Mouse (Mus musculus) retina, postnatal 7 days (tissue): ENCODE data around the gene Olfr1417.

Source experiments
- DNase-seq: peaks from one replicate; pipeline ENCODE4 v3.0.0-alpha.2; 2012; ENCODE audit warnings: low read depth, low spot score

Gene Olfr1417

GRCm38 (mm10) chr19:11810856-11811255 lies 28.2 kb downstream of the Olfr1417 start:
- no peak for DNase-seq

DNA sequence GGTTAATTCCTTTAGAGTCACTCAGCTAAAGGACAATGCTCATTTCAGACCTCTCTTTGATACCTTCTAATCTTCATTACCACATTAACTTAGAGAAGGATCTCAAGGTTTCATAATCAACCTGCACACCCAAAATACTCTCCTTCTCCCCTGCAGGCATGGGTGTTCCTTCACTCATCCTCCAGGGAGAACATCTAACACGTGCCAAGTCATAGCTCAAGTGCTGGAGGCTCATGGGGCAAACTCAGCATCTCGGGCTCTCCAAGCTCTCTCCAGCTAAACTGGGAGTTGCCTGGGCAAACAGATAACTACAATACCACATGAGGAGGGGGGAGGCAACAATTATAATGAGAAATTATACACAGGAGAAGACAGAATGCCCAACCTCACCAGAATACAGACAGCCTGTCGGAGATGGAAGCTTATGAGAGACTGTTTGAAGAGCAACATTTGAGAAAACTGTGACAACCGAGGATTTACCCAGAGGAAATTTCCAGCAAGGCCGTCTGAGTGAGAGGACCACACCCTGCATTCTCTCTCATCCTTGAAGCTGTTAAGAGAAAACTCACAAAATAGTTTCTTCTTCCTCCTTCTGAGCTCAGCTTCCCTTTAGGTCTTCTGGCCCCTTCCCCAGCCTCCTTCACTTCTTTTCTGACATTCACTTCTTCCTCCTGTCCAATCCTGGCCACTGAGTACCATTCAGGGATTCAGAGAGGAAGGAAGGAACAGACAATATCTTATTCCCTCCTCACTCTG lies 28.8 kb downstream of the Olfr1417 start:
- DNase-seq = no peak

DNA sequence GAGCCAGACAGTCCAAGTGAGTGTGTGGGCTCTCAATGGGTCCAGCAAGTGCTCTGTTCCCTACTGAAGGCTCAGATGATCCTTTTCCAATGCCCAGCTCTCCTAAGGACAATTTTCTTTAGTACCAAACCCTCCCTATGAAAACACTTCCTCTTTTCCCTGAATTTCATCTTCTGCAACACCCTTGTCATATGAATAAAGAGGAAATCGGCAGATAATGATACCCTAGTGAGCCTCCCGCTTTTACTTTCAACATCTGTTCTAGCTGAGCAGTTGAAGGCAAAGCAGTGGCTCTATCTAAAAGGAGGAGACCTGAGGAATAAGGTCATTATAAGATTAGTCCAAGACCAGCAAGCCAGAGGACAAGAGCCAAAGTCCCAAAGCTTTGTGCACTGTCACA lies 30.6 kb downstream of the Olfr1417 start:
- no peak for DNase-seq

- DNase-seq = no peak
These were observed 31.2 kb downstream of the Olfr1417 start for GRCm38 (mm10) chr19:11807822-11808221.

- DNase-seq = no peak
These were observed 31.8 kb downstream of the Olfr1417 start for GRCm38 (mm10) chr19:11807251-11807650.

DNA sequence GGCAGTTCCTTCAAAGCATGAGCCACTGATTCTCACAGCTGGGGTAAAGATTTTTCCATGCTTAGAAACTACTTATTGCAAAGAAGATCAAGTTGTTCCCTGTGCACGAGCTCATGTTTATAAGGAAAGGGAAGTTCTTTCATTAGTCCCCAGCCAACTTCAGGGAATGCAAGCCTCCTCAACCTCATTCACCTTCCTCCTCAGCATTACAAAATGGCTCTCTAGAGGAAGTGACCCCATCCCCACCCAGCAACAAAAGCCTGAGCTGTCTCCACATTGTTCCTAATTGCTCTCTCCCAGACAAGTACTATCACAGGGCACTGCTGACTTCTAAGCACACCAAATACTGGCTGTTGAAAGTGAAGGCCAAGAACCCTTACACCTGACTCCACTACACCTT lies 34.6 kb downstream of the Olfr1417 start:
- no peak for DNase-seq

DNA sequence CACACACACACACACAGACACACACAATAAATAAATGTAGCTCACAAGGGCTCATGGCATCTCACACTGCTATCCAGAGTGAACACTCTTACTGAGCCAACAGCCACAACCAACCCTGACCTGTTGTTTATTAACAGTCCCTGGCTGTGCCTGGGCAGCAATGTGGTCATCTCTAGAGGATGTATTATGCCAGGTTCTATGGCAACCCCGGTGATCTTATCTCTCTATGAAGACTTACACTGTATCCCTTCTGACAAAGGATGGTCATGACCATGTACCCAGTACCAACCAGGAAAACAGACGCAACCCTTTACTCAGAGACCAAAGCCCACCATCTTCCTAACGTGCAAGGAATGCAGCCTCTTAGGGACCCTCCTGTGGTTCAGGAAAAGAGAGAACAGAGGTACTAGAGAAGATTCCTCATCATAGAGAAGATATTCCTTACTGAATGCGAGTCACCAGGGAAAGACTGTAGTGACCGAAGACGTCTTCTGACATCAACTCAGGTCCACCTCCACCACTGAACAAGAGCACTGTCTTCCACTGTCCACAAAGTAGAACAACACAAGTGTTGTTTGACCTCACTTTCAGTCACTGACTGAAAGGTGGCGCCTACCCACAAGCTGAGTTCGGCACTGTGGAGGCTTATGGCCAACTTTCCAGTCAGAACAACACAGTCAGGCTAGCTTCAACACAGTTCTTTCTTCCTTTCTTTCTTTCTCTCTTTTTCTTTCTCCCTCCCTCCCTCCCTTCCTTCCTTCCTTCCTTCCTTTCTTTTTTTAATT lies 38.3 kb downstream of the Olfr1417 start:
- DNase-seq = no peak

- DNase-seq = no peak
These were observed 44.6 kb downstream of the Olfr1417 start for GRCm38 (mm10) chr19:11794447-11794846.

- DNase-seq = no peak
These were observed 45.2 kb downstream of the Olfr1417 start for GRCm38 (mm10) chr19:11793741-11794359.

- DNase-seq = no peak
These were observed 47.2 kb downstream of the Olfr1417 start for GRCm38 (mm10) chr19:11791825-11792224.

GRCm38 (mm10) chr19:11788876-11789275 lies 50.1 kb downstream of the Olfr1417 start:
- DNase-seq = no peak

DNA sequence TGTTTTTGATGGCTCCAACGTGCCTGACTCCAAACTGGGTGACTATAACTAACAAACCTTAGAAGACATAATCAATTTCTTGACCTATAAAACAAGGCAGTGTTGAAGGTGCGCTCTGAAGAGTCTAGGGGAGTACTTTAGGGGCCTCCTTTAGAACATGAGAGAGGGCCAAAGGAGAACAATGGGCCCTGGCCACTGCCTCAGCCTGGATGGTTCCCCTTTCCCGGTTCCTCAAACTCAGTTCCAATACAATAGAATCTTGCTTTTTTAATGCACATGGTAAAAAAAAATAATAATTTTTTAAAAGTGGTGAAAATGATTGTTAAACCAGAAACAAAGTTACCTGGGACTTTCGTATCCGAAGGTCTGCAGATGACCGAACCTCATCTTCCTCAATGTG lies 51.2 kb downstream of the Olfr1417 start:
- DNase-seq = no peak

DNA sequence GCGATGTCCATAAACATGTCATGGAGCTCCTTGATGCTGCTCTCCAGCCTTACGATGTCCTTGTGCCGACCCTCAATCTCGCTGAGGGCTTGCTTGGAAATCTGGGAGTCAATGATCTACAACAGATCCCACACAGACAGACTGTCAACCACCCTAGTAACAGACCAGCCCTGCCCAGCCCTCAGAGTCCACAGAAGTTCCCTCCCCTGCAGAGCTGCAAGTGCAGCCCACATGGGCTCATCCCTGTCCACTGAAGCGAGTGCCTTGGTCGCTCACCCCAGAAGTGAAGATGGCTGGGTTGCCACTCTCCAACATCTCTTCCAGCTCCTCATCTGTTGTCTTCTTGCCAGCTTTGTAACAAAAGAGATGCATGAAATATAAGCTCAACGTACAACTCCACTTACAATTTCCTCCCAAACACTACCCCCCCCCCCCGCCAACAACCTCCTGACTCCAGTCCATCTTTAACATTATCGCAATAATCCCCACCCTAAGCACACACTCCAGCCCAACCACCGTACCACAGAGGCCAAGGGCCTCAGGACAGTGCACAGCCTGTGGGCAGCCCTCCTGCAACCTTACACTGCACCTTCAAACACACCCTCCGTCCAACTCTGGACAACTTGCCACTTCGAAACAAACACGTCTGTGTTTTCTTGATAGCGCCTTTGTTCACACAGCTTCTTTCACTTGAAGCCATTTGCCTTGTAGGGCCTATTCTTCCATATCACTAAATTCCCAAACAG lies 53.4 kb downstream of the Olfr1417 start:
- DNase-seq = no peak

- DNase-seq = peak; percentile 65
These were observed 61.7 kb downstream of the Olfr1417 start for GRCm38 (mm10) chr19:11777191-11777865.
